Mouse (Mus musculus) bone marrow macrophage, adult 2 months (primary cell): Measurements from ENCODE around the gene Ndst2. TPM values are rescaled to one million over a fixed set of nuclear protein-coding genes. Genes with fewer than 3 reads are reported as not detected.
A peak's percentile ranks its signal among the peaks of the same experiment; 100 is the strongest.

Experiments used
- H3K27ac ChIP-seq: 2 replicates; pipeline ENCODE4 v1.5.1; 2012; ENCODE audit warnings: low read depth, low read length; ENCODE audit not compliant: insufficient read depth
- H3K4me1 ChIP-seq: 2 replicates; pipeline ENCODE4 v1.6.1; 2012; ENCODE audit warnings: low read length; ENCODE audit not compliant: control insufficient read depth, insufficient read depth
- H3K4me3 ChIP-seq: 2 replicates; pipeline ENCODE4 v1.5.1; 2012; ENCODE audit warnings: mild to moderate bottlenecking, low read length, moderate library complexity; ENCODE audit not compliant: insufficient read depth
- CTCF ChIP-seq: IDR thresholded peaks from 2 replicates; pipeline ENCODE4 v1.5.1; 2012; ENCODE audit warnings: low read depth, mild to moderate bottlenecking, low read length, moderate library complexity
- POLR2A ChIP-seq: IDR thresholded peaks from 2 replicates; pipeline ENCODE4 v1.6.1; 2012; ENCODE audit warnings: mild to moderate bottlenecking, low read depth, low read length, borderline replicate concordance
- polyA plus RNA-seq: library from polyadenylated mRNA; stranded (reverse); fragments of >200 nt; gene quantifications from 2 replicates; pipeline ENCODE4 v1.2.4, GENCODE M21; 2012; ENCODE audit not compliant: missing spikeins, insufficient read depth, insufficient read length

Ndst2 gene
- polyA plus RNA-seq, 1 experiment: 60.1 TPM

GRCm38 (mm10) chr14:20691772-20692171 lies 42.6 kb downstream of the Ndst2 start:
- Histone ChIP-seq H3K27ac (no peak overlapping the region), H3K4me1 (peaks cover 15% of the 10 kb centered on the region), H3K4me3 (no peak overlapping the region)
- TF ChIP-seq CTCF: no peak
- TF ChIP-seq POLR2A: no peak

DNA sequence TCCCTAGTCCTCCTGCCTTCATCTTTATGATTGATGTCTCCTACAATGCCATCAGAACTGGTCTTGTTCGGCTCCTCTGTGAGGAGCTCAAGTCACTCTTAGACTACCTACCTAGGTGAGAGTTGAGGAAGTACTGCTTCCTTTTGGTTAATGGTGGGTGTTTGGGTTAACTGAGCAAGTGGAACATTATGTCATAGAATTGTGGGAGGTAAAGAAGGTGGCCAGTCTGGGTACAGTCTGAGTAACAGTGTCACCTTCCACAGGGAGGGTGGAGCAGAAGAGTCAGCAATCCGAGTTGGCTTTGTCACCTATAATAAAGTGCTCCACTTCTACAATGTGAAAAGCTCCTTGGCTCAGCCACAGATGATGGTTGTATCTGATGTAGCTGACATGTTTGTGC lies 45.4 kb downstream of the Ndst2 start:
- Histone ChIP-seq H3K4me1 (peaks cover 8% of the 10 kb centered on the region), H3K27ac (no peak overlapping the region), H3K4me3 (no peak overlapping the region)
- TF ChIP-seq CTCF (no peak), POLR2A (no peak)

GRCm38 (mm10) chr14:20686576-20686975 lies 47.8 kb downstream of the Ndst2 start:
- TF ChIP-seq CTCF (no peak), POLR2A (no peak)
- H3K4me1 ChIP-seq: peaks cover 9% of the 10 kb centered on the region
- H3K4me3 ChIP-seq: no peak overlapping the region
- H3K27ac ChIP-seq: no peak overlapping the region

- Histone ChIP-seq H3K27ac (no peak overlapping the region), H3K4me1 (peaks cover 11% of the 10 kb centered on the region), H3K4me3 (no peak overlapping the region)
- TF ChIP-seq POLR2A: no peak
- TF ChIP-seq CTCF: no peak
Measured at GRCm38 (mm10) chr14:20682498-20682897, 51.9 kb downstream of the Ndst2 start.

DNA sequence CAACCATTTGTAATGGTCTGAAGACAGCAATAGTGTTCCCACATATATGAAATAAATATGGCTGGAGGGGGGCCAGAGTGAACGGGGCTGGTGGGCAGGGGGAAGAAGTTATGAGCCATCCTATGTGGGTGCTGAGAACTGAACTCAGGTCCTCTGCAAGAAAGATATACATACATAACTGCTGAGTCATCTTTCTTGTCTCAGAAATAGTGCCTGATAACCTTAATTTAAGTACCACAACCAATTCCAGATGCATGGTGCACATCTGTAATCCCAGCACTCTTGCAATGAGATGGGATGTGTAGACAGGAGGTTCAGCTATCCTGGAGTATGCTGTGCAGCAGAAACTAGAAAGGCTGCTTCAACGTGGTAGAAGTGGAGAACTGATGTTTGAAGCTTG lies 52.6 kb downstream of the Ndst2 start:
- H3K4me1 ChIP-seq: peaks cover 11% of the 10 kb centered on the region
- no peak overlapping the region for H3K4me3 ChIP-seq
- no peak for TF ChIP-seq CTCF
- TF ChIP-seq POLR2A: no peak
- no peak overlapping the region for H3K27ac ChIP-seq

- Histone ChIP-seq H3K4me1 (peaks cover 9% of the 10 kb centered on the region; the same call in 1 of the 2 replicates), H3K27ac (no peak overlapping the region), H3K4me3 (no peak overlapping the region)
- no peak for TF ChIP-seq CTCF
Measured at GRCm38 (mm10) chr14:20677906-20678305, 56.5 kb downstream of the Ndst2 start.

DNA sequence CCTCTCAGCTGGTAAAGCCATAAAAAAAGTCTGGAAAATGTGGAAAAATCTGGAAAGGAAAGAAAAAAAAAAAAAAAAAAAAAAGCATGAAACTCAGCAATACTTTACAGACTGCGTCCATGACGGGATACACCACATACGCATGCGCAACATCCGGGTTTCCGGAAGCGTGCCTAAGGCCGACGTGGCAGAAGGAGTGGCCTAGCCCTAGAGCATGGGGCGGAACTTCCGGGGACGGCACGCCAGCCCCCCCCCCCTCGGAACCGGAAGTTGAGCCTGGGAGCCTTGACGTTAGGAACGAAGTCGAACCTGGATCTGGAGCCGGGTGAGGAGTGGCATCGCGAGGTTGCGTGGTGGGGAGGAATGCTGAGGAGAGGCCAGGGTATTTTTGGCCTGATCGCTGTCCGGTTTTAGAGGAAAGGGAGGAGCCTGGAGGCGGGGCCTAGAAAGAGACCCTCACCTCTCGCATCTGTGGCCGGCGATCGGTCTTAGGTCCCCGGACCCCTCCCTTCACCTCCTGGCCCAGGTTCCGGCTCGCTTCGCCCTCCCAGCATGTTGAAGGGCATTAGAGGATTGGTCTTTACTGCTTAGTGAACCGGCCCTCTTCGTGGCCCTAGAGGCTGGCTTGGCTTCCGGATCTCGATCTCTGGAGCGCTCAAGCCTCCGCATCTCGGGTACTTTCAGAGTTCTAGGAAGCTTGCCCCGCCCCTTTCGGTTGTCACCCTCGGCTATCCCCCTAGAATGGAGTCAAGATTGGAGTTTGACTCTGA lies 60.1 kb downstream of the Ndst2 start, which contains the start of gene Sec24c:
Gene Sec24c, plus strand, starts transcription at position 245 of the 770 bp plus-strand sequence.
- peak within 1 kb of the TSS; percentile 88 for H3K4me3 ChIP-seq
- TF ChIP-seq POLR2A (no peak), CTCF (no peak)
- peak within 1 kb of the TSS; percentile 80 for H3K27ac ChIP-seq
- H3K4me1 ChIP-seq: peaks cover 4% of the 10 kb centered on the region; the same call in 1 of the 2 replicates

DNA sequence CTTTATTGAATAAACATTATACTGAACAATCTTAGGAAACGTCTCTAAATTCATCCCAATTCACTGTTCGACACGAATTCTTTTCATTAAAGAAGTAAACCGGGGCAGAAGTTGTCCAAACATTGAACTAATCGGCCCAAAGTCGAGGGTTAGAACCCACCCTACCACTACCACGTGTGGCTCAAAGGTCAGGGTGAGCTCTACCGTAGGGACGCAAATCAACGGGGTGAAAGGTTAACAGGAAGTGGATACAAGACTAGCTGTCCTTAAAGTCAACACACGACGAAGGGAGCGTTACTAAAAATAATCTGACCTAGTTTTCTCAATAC lies 60.7 kb downstream of the Ndst2 start:
- Histone ChIP-seq H3K27ac (peak overlapping the region; percentile 61), H3K4me3 (peak overlapping the region; percentile 36), H3K4me1 (peaks cover 4% of the 10 kb centered on the region; the same call in 1 of the 2 replicates)
- TF ChIP-seq CTCF (no peak), POLR2A (no peak)

Other genes starting within 250 kb of the Ndst2 start
- 1.9 and 2.4 TPM in 2 replicates for gene Mss51, start 237.7 kb downstream of the Ndst2 start, polyA plus RNA-seq
- gene Ppp3cb, start 188.0 kb downstream of the Ndst2 start, polyA plus RNA-seq: 52.1 and 56.8 TPM in 2 replicates
- gene Usp54, start 93.5 kb downstream of the Ndst2 start, polyA plus RNA-seq: 2.9 and 3.4 TPM in 2 replicates
- gene Myoz1, start 78.0 kb downstream of the Ndst2 start, polyA plus RNA-seq: 2.4 and 5.1 TPM in 2 replicates
- not detected in 2 replicates for gene Synpo2l, start 66.2 kb downstream of the Ndst2 start, polyA plus RNA-seq
- 64.1 and 73.0 TPM in 2 replicates for gene Sec24c, start 60.3 kb downstream of the Ndst2 start, polyA plus RNA-seq
- gene Fut11, start 39.6 kb downstream of the Ndst2 start, polyA plus RNA-seq: 18.5 and 19.0 TPM in 2 replicates
- 70.7 and 91.5 TPM in 2 replicates for gene Chchd1, start 31.6 kb downstream of the Ndst2 start, polyA plus RNA-seq
- 85.9 and 94.2 TPM in 2 replicates for gene Zswim8, start 27.0 kb downstream of the Ndst2 start, polyA plus RNA-seq
- gene Camk2g, start 59.5 kb upstream of the Ndst2 start, polyA plus RNA-seq: 18.2 and 24.6 TPM in 2 replicates
- 16.7 and 18.6 TPM in 2 replicates for gene Plau, start 102.1 kb upstream of the Ndst2 start, polyA plus RNA-seq
- gene Vcl, start 194.8 kb upstream of the Ndst2 start, polyA plus RNA-seq: 12.9 and 13.2 TPM in 2 replicates